Mouse (Mus musculus) thymus, adult 2 months (tissue): ENCODE results near the gene R3hdm1.

Experiments used
- CTCF ChIP-seq: fragments of 200-500 bp; IDR thresholded peaks from 2 replicates; pipeline ENCODE4 v1.5.1; 2012; ENCODE audit warnings: mild to moderate bottlenecking, control low read depth, low read length, moderate library complexity, borderline replicate concordance; ENCODE audit not compliant: control insufficient read depth, poor library complexity, insufficient read depth; ENCODE audit errors: extremely low read depth
- POLR2A ChIP-seq: fragments of 200-500 bp; IDR thresholded peaks from 2 replicates; pipeline ENCODE4 v1.6.1; 2012; ENCODE audit warnings: mild to moderate bottlenecking, low read length, control low read depth, moderate library complexity; ENCODE audit not compliant: control insufficient read depth, poor library complexity, insufficient read depth; ENCODE audit errors: extremely low read depth

DNA sequence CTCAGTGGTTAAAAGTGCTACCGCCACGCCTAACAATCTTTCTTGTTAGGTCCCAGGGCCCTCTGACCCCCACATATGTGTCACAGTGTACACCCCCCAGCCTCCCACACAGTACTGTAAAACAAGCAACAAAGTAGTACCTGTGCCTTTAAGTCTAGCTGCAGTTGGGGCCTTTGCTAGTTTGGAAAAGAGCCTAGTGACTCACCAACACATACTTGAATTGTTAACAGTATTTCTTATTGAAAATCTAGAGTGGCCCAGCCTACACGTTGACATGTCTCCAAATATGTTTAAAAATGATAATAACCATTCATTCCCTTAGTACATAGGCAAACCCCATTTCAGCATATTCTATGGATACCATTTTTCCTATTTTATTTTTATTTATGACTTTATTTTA lies 167.6 kb downstream of the R3hdm1 start:
- TF ChIP-seq CTCF (no peak), POLR2A (no peak)
